Mouse (Mus musculus): ENCODE measurements around the gene Rps26. TPM values are rescaled to one million over a fixed set of nuclear protein-coding genes. Genes with fewer than 3 reads are reported as not detected.

Rps26 gene
- total RNA-seq (2021): 688 and 827 TPM in 2 replicates
- long read RNA-seq, transcript Rps26-202 (3 exons, 596 nt): minor isoform, 6 of 190 reads
- long read RNA-seq, transcript Rps26-201 (4 exons, 681 nt): major isoform, 175 of 190 reads
- long read RNA-seq, partial matches to known transcripts: 7 of 190 reads
- long read RNA-seq, other reads (novel, unspliced or antisense): 2 of 190 reads

GRCm38 (mm10) chr10:128626311-128627310 lies at the start of gene Rps26:
Gene Rps26, minus strand, starts transcription at chr10:128626747.
- peak; percentile 81 for DNase-seq

GRCm38 (mm10) chr10:128674469-128675008 lies 48.0 kb upstream of the Rps26 start:
- no peak for DNase-seq

- peak; percentile 85 for DNase-seq
Observed at GRCm38 (mm10) chr10:128673763-128674468, 47.4 kb upstream of the Rps26 start, which contains the start of gene Suox. Gene Suox, minus strand, starts transcription at chr10:128674073.

GRCm38 (mm10) chr10:128671148-128671547 lies 44.6 kb upstream of the Rps26 start:
- DNase-seq: no peak

GRCm38 (mm10) chr10:128668790-128669672 lies 42.5 kb upstream of the Rps26 start:
- peak; percentile 61 for DNase-seq

- no peak for DNase-seq
Observed at GRCm38 (mm10) chr10:128665806-128666205, 39.3 kb upstream of the Rps26 start.

GRCm38 (mm10) chr10:128665307-128665706 lies 38.8 kb upstream of the Rps26 start:
- no peak for DNase-seq

- DNase-seq: no peak
Observed at GRCm38 (mm10) chr10:128664808-128665207, 38.3 kb upstream of the Rps26 start.

- no peak for DNase-seq
Observed at GRCm38 (mm10) chr10:128663441-128664220, 37.1 kb upstream of the Rps26 start.

- no peak for DNase-seq
Observed at GRCm38 (mm10) chr10:128662465-128662864, 35.9 kb upstream of the Rps26 start.

- DNase-seq: no peak
Observed at GRCm38 (mm10) chr10:128659490-128659889, 32.9 kb upstream of the Rps26 start.

- DNase-seq: no peak
Observed at GRCm38 (mm10) chr10:128657844-128658243, 31.3 kb upstream of the Rps26 start.

GRCm38 (mm10) chr10:128656731-128657130 lies 30.2 kb upstream of the Rps26 start:
- DNase-seq: no peak

GRCm38 (mm10) chr10:128655254-128655653 lies 28.7 kb upstream of the Rps26 start:
- DNase-seq: no peak

GRCm38 (mm10) chr10:128653866-128654265 lies 27.3 kb upstream of the Rps26 start:
- no peak for DNase-seq

GRCm38 (mm10) chr10:128646139-128647089 lies 19.9 kb upstream of the Rps26 start:
- DNase-seq: no peak

GRCm38 (mm10) chr10:128645111-128646011 lies 18.8 kb upstream of the Rps26 start, which contains the start of gene Ikzf4:
Gene Ikzf4, minus strand, starts transcription at chr10:128645991.
- peak; percentile 37 for DNase-seq

GRCm38 (mm10) chr10:128642749-128643148 lies 16.2 kb upstream of the Rps26 start:
- DNase-seq: no peak

Data from adrenal gland, postnatal 25 days (tissue).